Mouse (Mus musculus) gonadal fat pad, adult 2 months (tissue): Measurements from ENCODE around the gene Gnaq. TPM values are rescaled to one million over a fixed set of nuclear protein-coding genes. Genes with fewer than 3 reads are reported as not detected.

ENCODE experiments used
- DNase-seq: peaks from one replicate; pipeline ENCODE4 v3.0.0-alpha.2; 2012; ENCODE audit warnings: low read depth
- polyA plus RNA-seq: library from polyadenylated mRNA; depleted of rRNA; stranded (reverse); fragments of >200 nt; gene quantifications from 2 replicates; pipeline ENCODE4 v1.2.3, GENCODE M21; 2012

Gene Gnaq
- polyA plus RNA-seq, 1 experiment = 18.8 TPM

- DNase-seq = no peak
Observed at GRCm38 (mm10) chr19:16198162-16198561, 65.5 kb downstream of the Gnaq start.

DNA sequence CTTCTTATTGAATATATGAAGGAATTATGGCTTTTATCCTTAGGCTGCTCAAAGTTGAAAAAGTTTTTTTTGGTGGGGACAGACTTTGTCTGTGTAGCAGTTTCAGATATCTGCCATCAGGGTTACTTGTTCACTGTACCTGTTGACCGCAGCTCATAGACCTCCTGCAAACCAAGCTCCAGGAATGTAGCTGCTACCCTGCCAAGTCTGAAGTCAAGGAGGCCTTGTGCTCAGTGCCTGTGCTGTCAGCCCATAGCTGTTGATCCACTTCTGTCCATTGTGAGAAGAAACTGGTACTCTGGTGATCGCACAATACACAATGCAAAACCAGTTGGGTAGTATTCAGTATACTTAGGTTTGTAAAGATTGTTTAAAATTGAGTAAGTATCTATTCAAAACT lies 68.7 kb downstream of the Gnaq start:
- no peak for DNase-seq

GRCm38 (mm10) chr19:16204776-16205680 lies 72.4 kb downstream of the Gnaq start:
- DNase-seq = no peak

DNA sequence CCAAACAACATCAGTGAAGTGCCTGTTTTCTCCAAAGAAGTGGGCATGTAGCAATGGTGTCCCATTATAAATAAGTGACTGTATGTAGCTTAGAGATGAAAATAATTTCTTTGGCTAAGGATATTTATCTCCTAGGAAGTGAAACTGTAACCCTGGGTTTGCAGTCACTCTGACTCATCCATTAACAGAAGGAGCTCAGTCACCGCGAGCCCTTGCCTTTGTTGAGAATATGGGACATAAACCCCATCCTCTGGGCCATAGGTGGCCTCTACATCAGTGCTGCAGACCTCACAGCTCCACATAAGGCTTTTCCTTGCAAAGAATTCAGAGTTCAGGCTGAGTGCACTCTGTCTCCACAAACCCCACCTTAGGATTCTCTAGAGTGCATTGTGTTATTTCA lies 77.0 kb downstream of the Gnaq start:
- no peak for DNase-seq

GRCm38 (mm10) chr19:16214946-16215345 lies 82.3 kb downstream of the Gnaq start:
- DNase-seq = no peak

- no peak for DNase-seq
Observed at GRCm38 (mm10) chr19:16215430-16216016, 82.9 kb downstream of the Gnaq start.

DNA sequence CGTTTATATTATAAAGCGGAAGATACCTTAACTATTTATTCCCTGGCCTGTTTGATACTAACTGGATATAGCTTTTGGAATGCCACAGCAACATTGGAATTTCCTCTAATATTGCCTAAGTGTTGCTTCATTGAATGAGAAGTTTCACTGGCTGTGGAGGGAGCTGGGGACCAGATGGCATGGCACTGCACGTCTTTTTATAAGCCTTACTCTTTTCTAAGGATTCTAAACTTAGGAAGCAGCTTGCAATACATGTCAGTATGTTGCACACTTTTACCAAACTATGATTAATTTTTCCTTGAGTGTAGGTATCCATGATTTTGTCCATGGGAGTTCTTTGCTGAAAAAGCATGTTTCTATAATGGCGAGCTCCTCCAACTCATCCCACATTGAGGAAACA lies 87.3 kb downstream of the Gnaq start:
- DNase-seq = no peak

- no peak for DNase-seq
Observed at GRCm38 (mm10) chr19:16222526-16222925, 89.9 kb downstream of the Gnaq start.

DNA sequence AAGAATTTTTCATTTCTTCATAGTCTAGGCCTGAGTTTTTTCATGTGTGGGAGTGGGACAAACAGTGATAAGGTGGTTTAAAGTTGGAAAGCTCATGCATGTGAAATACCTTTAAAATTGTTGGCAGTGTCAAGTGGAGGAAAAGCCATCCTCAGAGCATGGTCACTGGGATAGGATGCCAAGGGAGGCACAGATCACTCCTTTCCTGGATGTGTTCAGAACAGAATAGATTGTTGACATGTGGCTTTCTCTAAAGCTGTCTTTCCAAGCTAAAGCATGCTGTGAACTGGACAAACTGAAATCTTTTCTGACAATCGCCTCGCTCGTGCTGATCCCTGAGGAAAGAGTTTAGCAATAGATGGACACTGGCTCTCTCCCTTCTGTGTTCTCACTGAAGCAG lies 90.5 kb downstream of the Gnaq start:
- no peak for DNase-seq

DNA sequence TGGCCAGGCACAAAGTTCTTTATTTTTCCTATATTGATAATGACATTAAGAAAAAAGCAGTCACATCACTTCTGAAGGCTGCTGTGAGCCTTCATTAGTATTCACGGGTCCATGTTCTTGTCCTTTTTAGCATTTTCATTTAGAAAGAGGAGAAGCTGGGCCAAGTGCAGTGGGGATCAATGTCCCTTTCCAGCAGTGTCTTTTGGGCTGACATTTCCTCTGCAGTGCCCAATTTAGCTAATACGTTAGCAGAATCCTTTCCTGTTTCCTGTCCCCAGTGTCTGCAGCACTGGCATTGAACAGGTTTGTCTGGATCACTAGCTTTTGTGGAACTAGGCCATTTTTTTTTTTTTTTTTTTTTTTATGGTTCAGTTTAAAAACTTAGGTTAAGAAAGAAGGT lies 92.2 kb downstream of the Gnaq start:
- no peak for DNase-seq

DNA sequence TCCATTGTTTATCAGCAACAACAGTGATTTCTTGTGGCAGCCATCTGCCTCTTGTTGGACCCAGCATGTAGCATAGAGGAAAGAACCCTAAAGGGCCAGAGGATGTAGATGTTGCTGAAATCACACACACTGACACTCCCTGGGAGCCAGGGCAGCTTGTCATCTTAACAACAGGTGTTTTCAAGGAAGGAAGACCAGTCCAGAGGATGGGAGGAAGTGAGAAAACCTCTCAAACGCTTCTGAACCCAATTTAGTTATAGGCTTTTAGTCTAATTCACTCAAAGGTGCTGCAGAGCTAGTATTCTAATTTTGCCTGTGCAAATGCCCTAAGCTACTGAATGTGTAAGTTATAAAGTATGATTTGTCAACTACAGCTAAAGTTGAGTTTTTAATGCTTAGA lies 99.0 kb downstream of the Gnaq start:
- no peak for DNase-seq

DNA sequence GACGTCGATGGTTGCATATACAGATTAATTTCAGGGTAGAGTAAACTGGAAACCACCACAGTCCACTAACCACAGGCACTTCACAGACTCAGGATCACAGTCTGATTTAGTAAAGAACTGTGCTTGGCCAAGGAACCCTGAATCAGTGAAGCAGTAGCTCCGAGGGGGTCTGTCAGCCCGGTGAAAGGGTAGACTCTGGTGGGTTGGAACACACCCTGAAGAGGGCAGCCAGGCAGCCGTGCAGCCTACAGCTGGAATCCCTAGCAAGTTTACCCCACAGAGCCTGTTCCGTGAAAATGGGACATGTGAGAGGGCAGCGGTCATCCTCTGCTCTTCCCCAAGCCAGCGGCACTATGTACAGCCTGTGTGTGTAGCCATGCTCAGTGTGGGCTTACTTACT lies 103.0 kb downstream of the Gnaq start:
- no peak for DNase-seq

- DNase-seq = no peak
Observed at GRCm38 (mm10) chr19:16237034-16237433, 104.4 kb downstream of the Gnaq start.

DNA sequence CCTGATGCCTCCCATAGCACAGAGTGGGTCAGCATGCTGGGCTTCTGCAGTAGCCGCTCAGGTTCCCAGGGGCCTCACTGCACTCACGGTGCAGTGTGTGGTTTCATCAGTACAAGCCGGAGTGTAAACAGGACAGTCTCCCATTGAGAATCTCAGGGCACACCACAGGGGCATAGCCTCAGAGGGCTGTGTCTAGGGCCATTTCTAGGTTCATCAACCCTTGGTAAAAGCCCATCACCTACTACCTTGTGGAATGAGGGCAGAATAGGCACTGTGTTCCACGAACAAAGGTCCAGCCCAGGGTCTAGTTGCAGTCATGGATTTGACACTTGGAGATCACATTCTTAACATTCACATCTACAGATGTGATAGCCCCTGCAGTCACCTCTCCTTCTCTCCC lies 105.4 kb downstream of the Gnaq start:
- no peak for DNase-seq

- DNase-seq = no peak
Observed at GRCm38 (mm10) chr19:16238512-16238911, 105.9 kb downstream of the Gnaq start.

DNA sequence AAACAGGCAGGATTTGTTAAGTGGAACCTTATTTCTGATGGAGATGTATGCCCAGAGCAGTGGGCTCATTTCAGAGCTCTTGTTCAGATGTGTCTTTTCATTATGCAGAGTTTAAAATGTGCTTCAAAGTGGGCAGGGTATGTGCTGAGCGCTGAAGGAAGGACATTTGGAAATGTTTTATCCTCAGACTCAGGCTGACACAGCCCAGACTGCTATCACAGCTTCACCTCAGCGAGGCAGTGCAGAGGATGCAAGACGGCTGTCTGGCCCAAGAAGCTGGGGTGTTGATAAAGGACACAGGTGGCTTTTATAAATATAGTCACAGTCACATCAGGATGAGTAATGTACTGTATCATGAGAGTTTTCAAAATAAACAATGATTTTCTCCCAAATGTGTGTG lies 110.1 kb downstream of the Gnaq start:
- DNase-seq = no peak

DNA sequence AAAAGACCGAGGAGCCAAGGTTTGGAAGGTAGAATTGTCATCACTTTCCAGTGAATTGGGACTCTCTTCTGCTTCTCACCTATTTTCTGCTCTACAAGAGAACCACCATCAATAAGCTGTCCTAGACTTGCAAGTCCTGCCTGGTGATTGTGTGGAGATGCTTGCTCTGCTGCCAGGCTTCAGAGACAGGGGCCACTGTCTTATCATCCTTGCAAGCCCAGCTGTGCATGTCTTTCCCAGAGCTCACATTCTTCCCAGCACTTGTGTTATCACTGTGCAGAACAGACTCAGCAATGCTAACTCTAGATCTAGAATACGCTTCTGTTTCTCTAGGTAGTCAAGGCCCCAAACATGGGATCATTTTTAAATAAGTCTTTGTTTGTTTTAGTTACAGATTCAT lies 116.4 kb downstream of the Gnaq start:
- no peak for DNase-seq

DNA sequence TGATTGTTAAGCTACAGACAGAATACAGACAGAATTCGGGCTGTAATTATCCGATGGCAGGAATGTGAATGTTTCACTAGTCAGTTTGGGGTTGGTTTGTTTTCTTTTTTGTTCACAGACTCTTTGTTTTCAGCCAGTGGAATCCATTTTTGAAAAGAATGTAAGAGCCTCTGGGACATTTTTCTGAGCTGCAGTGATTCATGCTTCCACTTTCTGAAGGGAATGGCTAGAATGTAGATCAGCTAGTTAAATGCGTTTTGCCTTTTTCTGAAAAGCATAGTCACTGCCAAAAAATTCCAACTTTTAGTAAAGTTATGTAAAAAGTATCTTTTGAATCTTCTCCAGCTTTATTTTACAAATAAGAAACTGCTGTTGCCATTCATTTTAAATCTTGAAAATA lies 118.3 kb downstream of the Gnaq start:
- DNase-seq = no peak

DNA sequence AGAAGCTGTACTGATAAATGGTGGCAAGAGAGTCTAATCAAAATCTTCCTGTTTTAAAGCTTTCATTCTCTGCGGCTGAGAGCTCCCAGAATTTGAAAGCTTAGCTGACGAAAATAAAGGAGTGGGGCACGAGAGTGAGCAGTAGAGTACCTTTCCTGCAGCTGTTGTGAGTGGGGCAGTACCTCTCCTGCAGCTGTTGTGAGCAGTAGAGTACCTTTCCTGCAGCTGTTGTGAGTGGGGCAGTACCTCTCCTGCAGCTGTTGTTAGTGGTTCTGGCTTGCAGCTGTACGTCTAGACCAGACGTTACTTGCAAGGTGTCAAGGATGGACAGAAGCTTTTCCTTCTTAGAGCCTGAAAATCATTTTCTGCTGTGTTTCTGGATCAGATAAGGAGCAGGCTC lies 119.2 kb downstream of the Gnaq start:
- DNase-seq = no peak

DNA sequence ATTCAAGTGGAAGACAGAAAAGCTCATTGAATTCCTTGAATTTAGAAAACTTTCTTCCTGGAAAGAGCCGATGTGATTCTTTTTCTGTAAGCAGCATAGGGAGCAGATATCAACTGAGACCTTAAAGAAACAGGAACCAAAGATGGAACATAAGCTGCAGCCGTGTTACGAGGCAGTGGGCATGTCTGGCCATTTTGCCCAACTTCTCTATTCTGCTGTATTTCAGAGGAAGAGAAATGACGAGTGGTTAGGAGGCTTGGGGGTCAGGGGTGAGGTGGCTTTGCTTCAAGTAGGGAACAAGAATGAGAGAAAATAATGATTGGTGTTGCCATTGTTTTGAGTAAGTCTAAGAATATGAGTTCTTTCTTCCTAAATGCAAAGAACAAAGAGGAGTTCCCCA lies 120.1 kb downstream of the Gnaq start:
- no peak for DNase-seq

DNA sequence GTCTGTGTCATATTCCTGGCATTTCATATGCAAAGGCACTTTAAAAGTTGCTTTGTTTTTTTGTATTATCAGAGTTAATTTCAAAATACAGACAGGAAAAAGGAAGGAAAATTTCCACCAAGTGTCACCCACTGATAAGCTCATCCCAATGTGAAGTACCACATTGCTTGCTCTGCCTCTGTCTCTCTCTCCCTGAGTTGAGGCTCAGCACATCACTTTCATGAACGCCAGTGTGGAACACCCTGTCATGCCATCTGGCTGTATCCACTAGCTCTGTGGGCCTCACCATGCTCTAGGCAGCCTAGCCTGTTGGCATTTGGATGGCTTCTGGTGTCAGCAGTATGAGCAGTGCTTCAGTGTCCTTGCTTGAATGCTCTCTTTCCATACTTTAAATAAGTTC lies 122.2 kb downstream of the Gnaq start:
- DNase-seq = no peak

DNA sequence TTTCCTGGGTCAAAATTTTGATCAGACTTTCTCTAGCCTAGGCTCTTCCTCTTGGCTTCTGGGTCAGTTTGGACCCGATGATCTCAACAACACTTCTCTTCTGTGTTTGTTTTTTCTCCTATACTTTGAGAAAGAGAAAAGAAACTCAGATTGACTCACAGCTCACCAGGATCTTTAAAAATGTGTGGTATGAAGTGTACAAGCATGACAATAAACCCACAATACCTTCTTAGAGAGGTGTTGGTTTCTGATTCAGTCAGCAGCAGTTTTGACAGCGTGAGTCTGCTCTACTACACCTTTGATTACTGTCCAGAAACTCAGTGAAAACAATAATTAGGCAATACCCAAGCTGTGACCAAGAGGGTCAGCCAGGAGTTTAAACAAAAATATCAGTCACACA lies 122.7 kb downstream of the Gnaq start:
- DNase-seq = no peak

DNA sequence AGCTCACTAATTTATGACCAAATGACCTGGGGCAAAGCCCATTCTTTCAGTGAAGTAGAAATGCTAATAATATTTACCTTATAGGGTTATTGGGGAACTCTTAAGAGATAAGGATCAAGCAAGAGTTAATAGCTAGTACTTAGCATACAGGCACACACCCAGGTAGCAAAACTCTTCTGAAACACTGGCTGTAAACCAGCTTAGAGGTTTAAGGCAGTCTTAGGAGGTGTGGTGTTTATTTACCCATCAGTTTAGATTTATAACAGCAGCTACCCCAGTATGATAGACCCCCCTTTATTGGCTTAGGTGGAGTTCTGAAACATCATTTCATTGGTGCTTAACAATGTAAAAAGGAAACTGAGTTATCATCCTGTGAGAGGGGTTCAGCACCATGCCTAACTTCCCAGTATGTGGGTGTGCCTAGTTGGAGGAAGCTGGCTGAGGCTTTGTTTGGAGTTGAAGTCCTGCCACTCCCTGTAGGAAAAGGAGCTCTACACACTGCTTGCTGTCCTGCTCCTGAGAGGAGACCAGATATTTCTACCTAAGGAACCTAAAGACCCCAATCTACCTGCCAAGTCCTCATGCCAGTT lies 126.2 kb downstream of the Gnaq start:
- peak; percentile 49 for DNase-seq
